Mouse (Mus musculus): ENCODE data around the gene Klhl2.

The Klhl2 gene

GRCm38 (mm10) chr8:64768645-64769044 is 81.2 kb downstream of the Klhl2 start:
- no peak for DNase-seq (ENCODE audit: low spot score in 2 of 2)

- no peak for DNase-seq (ENCODE audit: low spot score in 2 of 2)
These were observed 82.8 kb downstream of the Klhl2 start for GRCm38 (mm10) chr8:64767047-64767446.

- DNase-seq (ENCODE audit: low spot score in 2 of 2), result no peak
These were observed 85.7 kb downstream of the Klhl2 start for GRCm38 (mm10) chr8:64764075-64764474.

- no peak for DNase-seq (ENCODE audit: low spot score in 2 of 2)
These were observed 87.1 kb downstream of the Klhl2 start for GRCm38 (mm10) chr8:64762751-64763150.

GRCm38 (mm10) chr8:64761430-64761829 is 88.4 kb downstream of the Klhl2 start:
- no peak for DNase-seq (ENCODE audit: low spot score in 2 of 2)

GRCm38 (mm10) chr8:64757956-64758355 is 91.9 kb downstream of the Klhl2 start:
- no peak for DNase-seq (ENCODE audit: low spot score in 2 of 2)

GRCm38 (mm10) chr8:64746215-64747058 is 103.4 kb downstream of the Klhl2 start:
- DNase-seq (ENCODE audit: low spot score in 2 of 2), result no peak

- no peak for DNase-seq (ENCODE audit: low spot score in 2 of 2)
These were observed 109.1 kb downstream of the Klhl2 start for GRCm38 (mm10) chr8:64740547-64741211.

GRCm38 (mm10) chr8:64738916-64739315 is 110.9 kb downstream of the Klhl2 start:
- no peak for DNase-seq (ENCODE audit: low spot score in 2 of 2)

GRCm38 (mm10) chr8:64736767-64737323 is 113.0 kb downstream of the Klhl2 start:
- DNase-seq (ENCODE audit: low spot score in 2 of 2), result no peak

- DNase-seq (ENCODE audit: low spot score in 2 of 2), result no peak
These were observed 114.7 kb downstream of the Klhl2 start for GRCm38 (mm10) chr8:64735161-64735560.

GRCm38 (mm10) chr8:64733271-64733943 is 116.4 kb downstream of the Klhl2 start, which contains the start of gene Msmo1:
Gene Msmo1 (minus strand): TSS chr8:64733792.
- DNase-seq (ENCODE audit: low spot score in 2 of 2), result peak; percentile 91 to 97

GRCm38 (mm10) chr8:64732596-64732995 is 117.2 kb downstream of the Klhl2 start:
- DNase-seq (ENCODE audit: low spot score in 2 of 2), result no peak

GRCm38 (mm10) chr8:64728156-64728555 is 121.7 kb downstream of the Klhl2 start:
- DNase-seq (ENCODE audit: low spot score in 2 of 2), result no peak

GRCm38 (mm10) chr8:64726190-64726695 is 123.6 kb downstream of the Klhl2 start:
- no peak for DNase-seq (ENCODE audit: low spot score in 2 of 2)

GRCm38 (mm10) chr8:64723206-64723605 is 126.6 kb downstream of the Klhl2 start:
- no peak for DNase-seq (ENCODE audit: low spot score in 2 of 2)

GRCm38 (mm10) chr8:64717868-64718267 is 131.9 kb downstream of the Klhl2 start:
- no peak for DNase-seq (ENCODE audit: low spot score in 2 of 2)

- no peak for DNase-seq (ENCODE audit: low spot score in 2 of 2)
These were observed 137.3 kb downstream of the Klhl2 start for GRCm38 (mm10) chr8:64712499-64712898.

GRCm38 (mm10) chr8:64711544-64711943 is 138.3 kb downstream of the Klhl2 start:
- no peak for DNase-seq (ENCODE audit: low spot score in 2 of 2)

GRCm38 (mm10) chr8:64707481-64707880 is 142.3 kb downstream of the Klhl2 start:
- no peak for DNase-seq (ENCODE audit: low spot score in 2 of 2)

- DNase-seq (ENCODE audit: low spot score in 2 of 2), result no peak
These were observed 146.6 kb downstream of the Klhl2 start for GRCm38 (mm10) chr8:64703191-64703590.

GRCm38 (mm10) chr8:64692651-64693201 is 157.1 kb downstream of the Klhl2 start, which contains the start of gene Cpe:
Gene Cpe (minus strand): TSS chr8:64693054.
- DNase-seq (ENCODE audit: low spot score in 2 of 2), result peak; percentile 5 to 41

Data from thymus, postnatal 10 days (tissue).